Mouse (Mus musculus) CD4-positive, CD25-positive, alpha-beta regulatory T cell (primary cell): ENCODE results near the gene Tbccd1. TPM values are rescaled to one million over a fixed set of nuclear protein-coding genes. Genes with fewer than 3 reads are reported as not detected.

ENCODE experiments used
- polyA plus RNA-seq: library from polyadenylated mRNA; unstranded; fragments of 100-300 nt; shearing (Covaris generic); gene quantifications from one replicate; pipeline ENCODE4 v1.2.1, GENCODE M21; 2017

The Tbccd1 gene
- 23.1 TPM for polyA plus RNA-seq

DNA sequence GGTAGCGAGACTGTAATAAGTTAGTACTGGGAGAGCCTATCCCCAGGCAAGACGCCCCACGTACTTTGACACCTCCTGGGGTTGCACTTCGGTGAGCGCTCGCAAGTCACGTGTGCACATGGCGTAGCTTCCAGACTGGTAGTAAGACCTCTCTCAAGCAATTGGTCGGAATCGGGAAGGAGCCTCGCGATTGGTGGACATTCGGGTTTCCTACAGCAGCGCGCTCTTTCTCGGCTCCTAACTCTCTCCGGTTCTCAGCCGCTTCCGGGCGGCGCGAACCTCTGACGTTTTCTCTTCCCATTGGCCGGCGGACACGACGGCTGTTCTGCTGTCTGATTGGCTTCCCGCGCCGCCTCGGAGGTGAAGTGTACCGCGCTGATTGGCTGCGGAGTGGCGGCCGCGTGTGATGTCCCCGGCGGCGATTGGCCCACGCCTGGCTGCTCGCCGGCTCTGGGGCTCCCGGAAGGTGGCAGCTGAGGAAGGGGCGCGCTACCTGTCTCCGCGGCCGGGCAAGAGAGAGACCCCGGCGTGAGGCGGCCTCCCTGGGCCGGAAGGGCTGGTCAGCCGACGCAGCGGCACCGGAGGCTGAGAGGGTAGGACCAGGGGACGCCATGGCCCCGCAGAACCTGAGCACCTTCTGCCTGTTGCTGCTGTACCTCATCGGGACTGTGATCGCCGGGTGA, at the start of gene Tbccd1, which contains the start of gene Dnajb11:
Gene Tbccd1, minus strand, starts transcription at position 239 of the 683 bp plus-strand sequence.
Gene Dnajb11, plus strand, starts transcription at position 415 of the 683 bp plus-strand sequence.

GRCm38 (mm10) chr16:22890683-22891510, 33.4 kb upstream of the Tbccd1 start, which contains the start of gene Ahsg:
TSS of gene Ahsg (plus strand) at chr16:22891277.

GRCm38 (mm10) chr16:22811477-22811876, 46.0 kb downstream of the Tbccd1 start, which contains the start of gene Crygs:
TSS of gene Crygs (minus strand) at chr16:22811577.

Other genes starting within 250 kb of the Tbccd1 start
- gene Dgkg, start 200.4 kb downstream of the Tbccd1 start, polyA plus RNA-seq: 2.5 TPM
- not detected for gene Crygs, start 46.1 kb downstream of the Tbccd1 start, polyA plus RNA-seq
- gene Dnajb11, start 176 bp upstream of the Tbccd1 start, polyA plus RNA-seq: 121 TPM
- gene Ahsg, start 33.6 kb upstream of the Tbccd1 start, polyA plus RNA-seq: not detected
- not detected for gene Fetub, start 60.7 kb upstream of the Tbccd1 start, polyA plus RNA-seq
- gene Hrg, start 93.4 kb upstream of the Tbccd1 start, polyA plus RNA-seq: not detected
- gene Kng2, start 171.8 kb upstream of the Tbccd1 start, polyA plus RNA-seq: not detected
- not detected for gene Kng1, start 200.2 kb upstream of the Tbccd1 start, polyA plus RNA-seq
- 290 TPM for gene Eif4a2, start 249.8 kb upstream of the Tbccd1 start, polyA plus RNA-seq